Mouse (Mus musculus) neural tube, embryonic 15.5 days (tissue): ENCODE data around the gene Gm6588. TPM values are rescaled to one million over a fixed set of nuclear protein-coding genes. Genes with fewer than 3 reads are reported as not detected.
A peak's percentile ranks its signal among the peaks of the same experiment; 100 is the strongest.

Experiments
- ATAC-seq: fragments of 200-750 bp; cut with Nextera tagmentation; 2 replicates; pipeline ENCODE4 v1.8.0; 2017; ENCODE audit warnings: mild to moderate bottlenecking, moderate TSS enrichment, moderate library complexity; ENCODE audit not compliant: low FRiP score
- H3K27ac ChIP-seq: fragments of 300-500 bp; sonication (generic); replicated peaks from 2 replicates; pipeline ENCODE4 v1.5.1; 2015; ENCODE audit warnings: mild to moderate bottlenecking, inconsistent platforms
- H3K27me3 ChIP-seq: fragments of 300-500 bp; sonication (generic); replicated peaks from 2 replicates; pipeline ENCODE4 v1.6.1; 2015; ENCODE audit warnings: inconsistent platforms
- H3K36me3 ChIP-seq: fragments of 300-500 bp; sonication (generic); 2 replicates; pipeline ENCODE4 v1.6.1; 2015; ENCODE audit warnings: inconsistent platforms
- H3K4me1 ChIP-seq: fragments of 300-500 bp; sonication (generic); 2 replicates; pipeline ENCODE4 v1.6.1; 2015; ENCODE audit warnings: inconsistent platforms
- H3K4me2 ChIP-seq: fragments of 300-500 bp; sonication (generic); 2 replicates; pipeline ENCODE4 v1.6.1; 2015; ENCODE audit warnings: inconsistent platforms, mild to moderate bottlenecking, moderate library complexity
- H3K4me3 ChIP-seq: fragments of 300-500 bp; sonication (generic); replicated peaks from 2 replicates; pipeline ENCODE4 v1.5.1; 2015; ENCODE audit warnings: mild to moderate bottlenecking, inconsistent platforms
- H3K9ac ChIP-seq: fragments of 300-500 bp; sonication (generic); replicated peaks from 2 replicates; pipeline ENCODE4 v1.6.1; 2015; ENCODE audit warnings: mild to moderate bottlenecking, inconsistent platforms
- H3K9me3 ChIP-seq: fragments of 300-500 bp; sonication (generic); replicated peaks from 2 replicates; pipeline ENCODE4 v1.6.1; 2016; ENCODE audit warnings: inconsistent platforms
- WGBS: fragments of 180-500 bp; shearing (Covaris S2); methylation state at CpG from one replicate; pipeline ENCODE4 v1.1.7; 2015; ENCODE audit warnings: mixed read lengths; 5-methylcytosine and 5-hydroxymethylcytosine counted together
- polyA plus RNA-seq: library from polyadenylated mRNA; unstranded; fragments of >200 nt; fragmentation: Nextera tagmentation; extraction: Ambion mirVana; gene quantifications from 2 replicates; pipeline ENCODE4 v1.2.1, GENCODE M21; 2015

Gm6588 gene
- polyA plus RNA-seq, 1 experiment from 2014 or later, result 0.79 TPM

DNA sequence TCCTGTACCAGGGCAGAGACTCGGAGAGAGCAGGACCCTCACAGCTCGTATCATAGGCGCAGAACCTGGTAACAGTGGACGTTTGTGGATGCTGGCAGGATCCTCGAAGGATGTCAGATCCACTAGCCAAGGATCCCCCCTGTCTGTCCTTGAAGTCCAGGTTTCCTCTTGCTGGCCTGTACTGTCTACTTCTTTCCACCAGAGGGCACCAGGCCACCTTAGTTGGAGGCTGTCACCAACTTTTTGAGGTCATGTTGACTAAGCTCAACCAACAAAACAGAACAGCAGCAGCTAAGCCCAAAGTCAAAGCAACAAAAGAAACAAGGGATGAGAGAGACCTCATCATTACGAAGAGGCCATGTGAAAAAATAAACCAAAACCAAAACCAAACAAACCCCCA, 20.9 kb downstream of the Gm6588 start:
- Histone ChIP-seq H3K27me3 (0 out of 2 replicates have a peak, but pooled peaks cover 7% of the 10 kb centered on the region), H3K4me2 (no peak overlapping the region), H3K9ac (no peak overlapping the region), H3K9me3 (no peaks in the 10 kb centered on the region), H3K4me3 (no peak overlapping the region), H3K36me3 (peaks cover 18% of the 10 kb centered on the region), H3K27ac (no peak overlapping the region), H3K4me1 (peaks cover 30% of the 10 kb centered on the region)
- no peak for ATAC-seq
- WGBS, result 74% methylated on average over 6 of the region's 6 CpGs

DNA sequence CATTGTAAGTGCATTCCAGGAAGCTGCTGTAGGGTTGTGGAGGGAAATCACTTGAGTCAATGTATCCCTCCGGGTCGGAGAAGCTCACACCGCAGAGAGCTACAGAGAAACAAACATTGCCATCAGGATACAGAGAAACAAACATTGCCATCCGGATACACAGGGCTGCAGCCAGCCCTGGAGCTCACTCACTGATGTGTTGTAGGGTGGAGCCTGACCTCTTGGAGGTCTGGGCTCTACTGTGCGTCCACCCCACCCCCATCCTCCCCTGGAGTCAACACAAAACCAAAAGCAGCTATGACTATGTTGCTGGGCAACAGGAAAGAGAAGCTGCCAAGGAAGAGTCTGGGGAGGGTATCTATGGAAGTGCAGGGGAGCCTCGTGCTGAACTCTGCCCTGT, 24.2 kb downstream of the Gm6588 start:
- H3K9ac ChIP-seq, result no peak overlapping the region
- no peak overlapping the region for H3K4me3 ChIP-seq
- ATAC-seq, result no peak
- 0 out of 2 replicates have a peak, but pooled peaks cover 7% of the 10 kb centered on the region for H3K27me3 ChIP-seq
- no peak overlapping the region for H3K4me2 ChIP-seq
- H3K4me1 ChIP-seq, result peaks cover 24% of the 10 kb centered on the region
- no peaks in the 10 kb centered on the region for H3K9me3 ChIP-seq
- H3K36me3 ChIP-seq, result peaks cover 18% of the 10 kb centered on the region
- no peak overlapping the region for H3K27ac ChIP-seq
- WGBS, result 45% methylated on average over 6 of the region's 6 CpGs

DNA sequence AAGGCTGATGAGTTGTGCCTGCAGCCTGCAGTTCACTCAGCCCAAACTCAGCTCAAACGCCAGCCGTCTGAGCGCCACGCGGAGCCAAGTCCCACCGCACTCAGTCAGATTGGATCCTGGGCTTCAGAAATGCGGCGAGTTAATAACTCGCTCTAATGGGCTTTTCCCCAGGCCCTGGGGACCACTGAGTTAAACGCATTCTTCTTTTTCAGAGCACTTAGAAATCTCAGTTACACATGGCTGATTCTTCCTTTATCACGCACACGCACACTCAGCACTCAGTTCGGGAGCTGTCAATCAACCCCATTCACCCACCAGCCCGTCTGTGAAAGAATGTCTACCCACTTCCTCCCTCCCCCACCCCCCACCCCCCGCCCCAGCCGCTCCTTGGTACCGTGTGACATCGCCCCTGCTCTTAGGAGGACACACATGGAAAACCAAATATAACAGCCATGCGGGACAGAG, 32.8 kb downstream of the Gm6588 start:
- peak; percentile 51 for ATAC-seq
- 16% methylated on average over 19 of the region's 19 CpGs for WGBS
- Histone ChIP-seq H3K27me3 (no peaks in the 10 kb centered on the region), H3K9me3 (no peaks in the 10 kb centered on the region), H3K27ac (peak overlapping the region; percentile 45), H3K36me3 (no peaks in the 10 kb centered on the region), H3K4me2 (peak overlapping the region; percentile 29), H3K4me3 (no peak overlapping the region), H3K9ac (no peak overlapping the region), H3K4me1 (peaks cover 52% of the 10 kb centered on the region)

DNA sequence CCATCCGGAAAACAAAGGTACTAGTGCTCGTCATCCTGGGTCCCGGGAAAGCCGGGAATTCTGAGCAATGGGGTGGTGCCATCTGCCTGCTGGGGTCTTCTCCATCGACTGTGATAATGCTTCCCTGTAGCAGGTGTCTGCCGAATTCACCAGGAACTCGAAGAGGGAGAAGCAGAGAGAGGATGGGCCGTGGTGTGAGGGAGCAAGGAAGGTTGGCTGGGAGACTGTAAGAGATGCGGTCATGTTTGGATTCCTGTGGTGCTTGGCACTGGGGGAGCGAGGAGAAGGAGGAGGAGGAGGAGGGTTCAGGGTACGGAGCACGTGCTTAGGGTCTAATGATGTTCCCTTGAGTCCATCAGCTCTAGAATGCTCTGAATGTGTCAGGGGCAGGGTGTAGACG, 33.3 kb downstream of the Gm6588 start:
- H3K27me3 ChIP-seq, result no peaks in the 10 kb centered on the region
- H3K9me3 ChIP-seq, result no peaks in the 10 kb centered on the region
- H3K4me2 ChIP-seq, result 0 out of 2 replicates have a peak overlapping the region, but pooled peaks have one; percentile 29
- H3K9ac ChIP-seq, result no peak overlapping the region
- WGBS, result 53% methylated on average over 13 of the region's 13 CpGs
- no peaks in the 10 kb centered on the region for H3K36me3 ChIP-seq
- H3K4me1 ChIP-seq, result peaks cover 51% of the 10 kb centered on the region
- no peak overlapping the region for H3K4me3 ChIP-seq
- 0 out of 2 replicates have a peak, but pooled peaks have one; percentile 20 for ATAC-seq
- H3K27ac ChIP-seq, result peak overlapping the region; percentile 45

DNA sequence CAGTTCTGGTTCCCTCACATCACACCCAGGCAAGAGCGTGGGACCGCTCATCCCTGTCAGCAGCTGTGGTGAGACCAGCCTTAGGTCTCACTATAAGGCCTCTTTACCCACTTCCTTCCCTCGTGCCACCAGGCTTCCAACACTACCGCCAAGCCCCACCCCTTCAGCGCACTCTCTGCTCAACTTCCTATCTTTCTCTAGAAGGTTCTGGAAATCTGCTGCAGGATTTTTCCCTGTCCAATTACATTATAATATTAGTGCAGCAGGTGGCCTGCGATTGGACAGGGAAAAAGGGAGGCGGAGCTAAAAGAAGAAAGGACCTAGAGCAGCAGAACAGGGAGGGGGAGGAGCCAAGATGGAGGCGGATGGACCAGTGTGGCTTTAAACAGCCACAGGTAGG, 33.8 kb downstream of the Gm6588 start:
- Histone ChIP-seq H3K9ac (no peak overlapping the region), H3K36me3 (no peaks in the 10 kb centered on the region), H3K4me1 (peaks cover 46% of the 10 kb centered on the region), H3K27me3 (no peaks in the 10 kb centered on the region), H3K4me2 (no peak overlapping the region), H3K9me3 (no peaks in the 10 kb centered on the region), H3K4me3 (no peak overlapping the region), H3K27ac (no peak overlapping the region)
- ATAC-seq, result no peak
- WGBS, result 88% methylated on average over 8 of the region's 8 CpGs

DNA sequence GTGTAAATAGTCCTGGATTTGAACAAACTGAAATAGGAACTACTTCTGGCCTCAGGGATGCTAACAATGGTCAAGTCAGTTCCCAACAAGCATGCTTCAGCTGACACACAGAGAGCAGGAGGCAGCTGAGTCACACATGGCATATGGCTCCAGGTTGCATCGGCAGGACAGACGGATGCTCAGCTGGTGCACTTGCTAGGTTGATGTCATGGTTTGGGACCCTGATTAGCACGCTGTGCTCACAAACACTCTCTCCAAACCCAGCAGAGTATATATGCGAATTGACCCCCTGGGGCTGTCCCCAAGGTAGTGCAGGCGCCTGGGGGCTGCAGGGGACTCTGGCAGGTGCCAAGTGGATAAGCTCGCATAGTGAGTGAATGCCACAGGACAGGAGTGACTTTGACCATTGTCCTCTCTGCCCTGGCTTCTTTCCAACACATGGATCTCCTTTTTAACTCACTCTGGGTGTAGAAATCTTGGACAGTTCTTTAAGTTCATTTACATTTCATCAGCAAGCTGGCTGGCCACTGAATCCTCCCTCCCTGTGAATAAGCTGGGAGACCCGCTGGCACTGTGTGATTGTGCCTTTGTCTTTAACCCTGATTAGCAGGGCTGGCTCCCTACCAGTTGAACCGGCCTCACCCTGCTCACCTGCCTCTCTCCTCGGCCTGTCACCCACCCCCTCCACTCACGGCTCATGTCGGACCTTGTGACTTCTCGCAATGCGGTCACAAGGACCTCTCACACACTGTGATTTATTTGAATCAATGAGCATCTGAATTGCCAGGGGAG, 35.9 kb downstream of the Gm6588 start:
- Histone ChIP-seq H3K27ac (peak overlapping the region; percentile 58; the same call in 1 of the 2 replicates), H3K4me3 (no peak overlapping the region), H3K27me3 (no peaks in the 10 kb centered on the region), H3K4me2 (no peak overlapping the region), H3K36me3 (no peaks in the 10 kb centered on the region), H3K4me1 (peaks cover 36% of the 10 kb centered on the region), H3K9me3 (no peaks in the 10 kb centered on the region), H3K9ac (no peak overlapping the region)
- ATAC-seq, result no peak
- 11% methylated on average over 13 of the region's 13 CpGs for WGBS

DNA sequence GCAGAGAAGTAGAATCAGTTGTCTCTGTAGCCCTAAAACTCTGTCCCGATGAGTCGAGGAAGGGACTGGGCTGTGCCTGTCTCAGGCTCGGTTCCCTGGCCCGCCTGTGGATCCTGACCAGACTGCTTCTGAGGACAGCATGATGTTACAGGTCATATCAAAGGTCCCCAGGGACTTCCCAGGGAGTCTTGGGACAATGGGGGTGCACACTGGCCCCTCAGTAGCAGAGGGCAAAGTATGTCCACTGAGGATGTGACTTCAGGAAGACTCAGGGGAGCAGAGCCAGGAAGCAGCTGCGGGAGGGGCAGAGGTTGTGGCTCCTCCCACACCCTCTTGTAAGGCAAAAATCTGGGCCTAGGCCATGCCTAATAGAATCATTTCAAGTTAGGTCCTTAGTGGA, 37.2 kb downstream of the Gm6588 start:
- no peak for ATAC-seq
- Histone ChIP-seq H3K27me3 (no peaks in the 10 kb centered on the region), H3K4me1 (peaks cover 33% of the 10 kb centered on the region), H3K4me3 (no peak overlapping the region), H3K9ac (no peak overlapping the region), H3K4me2 (no peak overlapping the region), H3K27ac (no peak overlapping the region), H3K36me3 (no peaks in the 10 kb centered on the region), H3K9me3 (no peaks in the 10 kb centered on the region)
- 77% methylated on average over 5 of the region's 5 CpGs for WGBS

DNA sequence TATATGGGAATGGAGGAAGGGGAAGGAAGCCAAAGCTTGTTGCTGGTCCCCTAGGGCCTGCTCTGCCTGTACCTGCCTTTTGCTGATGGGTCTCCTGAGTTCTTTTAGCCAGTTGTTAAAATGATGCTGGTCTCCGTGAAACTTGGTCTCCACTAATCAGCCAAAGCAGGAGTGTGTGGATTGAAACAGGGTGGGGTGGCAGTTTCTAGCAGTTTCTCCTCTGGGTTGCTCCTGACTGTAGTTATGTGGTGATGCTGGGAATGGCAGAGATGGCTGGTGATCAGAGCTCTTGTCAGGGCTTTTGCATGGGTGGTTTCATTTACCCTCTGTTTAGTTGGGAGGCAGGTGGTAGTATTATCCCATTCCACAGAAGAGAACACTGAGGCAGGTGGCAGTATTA, 38.3 kb downstream of the Gm6588 start:
- H3K4me2 ChIP-seq, result no peak overlapping the region
- peaks cover 26% of the 10 kb centered on the region for H3K4me1 ChIP-seq
- WGBS, result 80% methylated on average over 1 of the region's 1 CpGs
- no peaks in the 10 kb centered on the region for H3K9me3 ChIP-seq
- no peaks in the 10 kb centered on the region for H3K27me3 ChIP-seq
- H3K36me3 ChIP-seq, result no peaks in the 10 kb centered on the region
- ATAC-seq, result no peak
- H3K9ac ChIP-seq, result no peak overlapping the region
- H3K4me3 ChIP-seq, result no peak overlapping the region
- no peak overlapping the region for H3K27ac ChIP-seq

DNA sequence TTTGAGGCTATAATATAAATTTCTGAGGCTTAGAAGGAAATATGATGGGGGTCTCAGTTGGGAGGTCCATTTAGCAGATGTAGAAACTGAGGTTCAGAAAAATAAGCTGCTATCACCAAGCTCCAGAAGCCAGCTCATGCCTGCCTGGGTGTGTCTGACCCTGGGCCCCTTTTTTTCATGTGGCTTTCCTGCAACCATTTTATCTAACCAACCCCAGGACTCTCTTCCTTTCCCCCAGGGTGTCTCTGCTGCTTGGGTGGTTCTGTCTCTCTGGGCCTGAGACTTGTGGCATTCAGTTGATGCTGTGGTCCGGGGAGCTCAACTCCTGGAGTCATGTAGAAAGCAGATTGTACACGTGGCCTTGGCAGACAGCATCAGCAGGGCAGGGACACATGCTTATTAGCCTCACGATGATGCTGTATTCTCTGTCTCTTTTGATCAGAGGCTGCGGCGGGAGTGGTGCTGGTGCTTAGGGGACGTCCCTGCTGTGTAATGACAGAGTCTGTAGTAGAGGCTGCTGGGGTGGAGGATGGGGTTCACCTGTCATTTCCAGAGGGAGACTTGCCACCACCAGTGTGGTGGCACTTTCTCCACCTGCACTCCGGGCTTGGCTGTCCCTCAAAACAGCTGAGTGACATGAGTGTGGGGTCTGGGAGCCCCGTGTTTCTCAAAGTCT, 39.0 kb downstream of the Gm6588 start:
- H3K4me2 ChIP-seq, result no peak overlapping the region
- WGBS, result 47% methylated on average over 8 of the region's 8 CpGs
- H3K27me3 ChIP-seq, result no peaks in the 10 kb centered on the region
- H3K4me3 ChIP-seq, result no peak overlapping the region
- peaks cover 29% of the 10 kb centered on the region for H3K4me1 ChIP-seq
- H3K9ac ChIP-seq, result no peak overlapping the region
- H3K27ac ChIP-seq, result no peak overlapping the region
- no peaks in the 10 kb centered on the region for H3K9me3 ChIP-seq
- ATAC-seq, result no peak
- H3K36me3 ChIP-seq, result no peaks in the 10 kb centered on the region

DNA sequence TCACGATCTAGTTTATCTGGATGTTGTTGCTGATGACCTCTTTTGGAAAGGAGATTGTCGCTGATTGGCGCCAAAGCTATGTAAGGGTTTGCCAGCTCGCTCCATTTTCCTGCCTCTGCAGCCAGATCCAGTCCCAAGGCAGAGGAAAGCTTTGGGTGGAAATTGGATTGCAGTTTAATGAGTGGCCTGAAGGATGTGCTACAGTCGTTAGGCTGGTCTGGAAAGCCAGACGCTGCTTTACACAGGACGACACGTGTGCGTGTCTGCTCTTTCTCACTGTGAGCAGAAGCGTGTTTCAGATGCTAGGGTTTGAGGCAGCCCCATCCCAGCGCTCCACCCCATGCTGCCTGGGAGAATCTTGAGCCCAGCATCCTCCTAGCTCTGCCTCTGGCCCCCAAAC, 42.3 kb downstream of the Gm6588 start:
- Histone ChIP-seq H3K4me3 (no peak overlapping the region), H3K4me2 (no peak overlapping the region), H3K27ac (0 out of 2 replicates have a peak overlapping the region, but pooled peaks have one; percentile 6), H3K27me3 (no peaks in the 10 kb centered on the region), H3K4me1 (peaks cover 18% of the 10 kb centered on the region), H3K9ac (no peak overlapping the region), H3K9me3 (no peaks in the 10 kb centered on the region), H3K36me3 (no peaks in the 10 kb centered on the region)
- ATAC-seq, result no peak
- 47% methylated on average over 11 of the region's 11 CpGs for WGBS

DNA sequence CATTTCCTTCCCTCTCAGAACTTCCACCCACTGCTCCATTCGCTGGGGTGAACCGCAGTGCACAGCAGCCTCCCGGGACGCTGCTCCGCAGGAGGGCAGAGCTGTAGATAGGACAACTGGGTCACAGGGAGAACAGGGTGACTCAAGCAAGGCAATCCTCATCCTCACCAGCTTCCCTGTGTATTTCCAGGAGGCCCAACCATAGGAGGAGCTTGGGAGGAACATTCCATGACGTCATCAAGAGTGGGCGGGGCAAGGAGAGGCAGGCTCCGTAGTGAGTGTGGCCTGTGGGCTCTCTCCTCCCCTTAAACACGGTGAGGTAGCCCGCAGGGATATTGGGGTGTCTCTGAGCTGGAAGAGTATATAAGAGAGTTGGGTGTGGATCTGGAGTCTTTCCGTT, 44.3 kb downstream of the Gm6588 start:
- WGBS, result 23% methylated on average over 11 of the region's 11 CpGs
- Histone ChIP-seq H3K4me1 (peaks cover 18% of the 10 kb centered on the region), H3K27ac (peak overlapping the region; percentile 64), H3K27me3 (no peaks in the 10 kb centered on the region), H3K36me3 (no peaks in the 10 kb centered on the region), H3K9me3 (no peaks in the 10 kb centered on the region), H3K9ac (no peak overlapping the region), H3K4me2 (0 out of 2 replicates have a peak overlapping the region, but pooled peaks have one; percentile 19), H3K4me3 (no peak overlapping the region)
- ATAC-seq, result peak; percentile 30; the same call in 1 of the 2 replicates
